Mouse (Mus musculus): ENCODE measurements around the gene Sptlc2. TPM values are rescaled to one million over a fixed set of nuclear protein-coding genes. Genes with fewer than 3 reads are reported as not detected.

Gene Sptlc2
- total and polyA plus RNA-seq, 3 experiments = 37.1 to 68.6 (median 49.2) TPM

- dilution Hi-C loops (cut with MboI; ENCODE audit: extremely low pct_ligation_motif_present, extremely low pct_unique_long_range_greater_than_20kb, low sequenced_read_pairs) = no loop called here
- H3K27ac ChIP-seq (ENCODE audit: insufficient read depth, low read depth) = no peak overlapping the region
- no peak for DNase-seq (ENCODE audit: extremely low read depth)
- H3K27me3 ChIP-seq (replicated peaks) = no peaks in the 10 kb centered on the region
- H3K9me3 ChIP-seq (replicated peaks; ENCODE audit: low read length) = no peaks in the 10 kb centered on the region
- no peaks in the 10 kb centered on the region for H3K79me2 ChIP-seq (replicated peaks; ENCODE audit: control insufficient read depth, extremely low read depth, insufficient read depth, poor library complexity, severe bottlenecking)
- H3K4me2 ChIP-seq (ENCODE audit: insufficient read depth, low read depth, poor library complexity, severe bottlenecking) = no peak overlapping the region
- H3K9ac ChIP-seq (ENCODE audit: insufficient read depth, low read depth) = no peak overlapping the region
- no peak for TF ChIP-seq JUND (conservative IDR thresholded peaks at IDR 0.05; ENCODE audit: low read depth, low read length)
- TF ChIP-seq UBTF (IDR thresholded peaks at IDR 0.05; ENCODE audit: low read depth, low read length) = no peak
- no peak for TF ChIP-seq POLR2A (IDR thresholded peaks at IDR 0.05; ENCODE audit: low read depth, low read length)
- TF ChIP-seq ETS1 (conservative IDR thresholded peaks at IDR 0.05; ENCODE audit: low read depth, low read length) = no peak
- no peak for TF ChIP-seq SMC3 (IDR thresholded peaks at IDR 0.05; ENCODE audit: low read depth, low read length)
- TF ChIP-seq ZKSCAN1 (IDR thresholded peaks at IDR 0.05; ENCODE audit: borderline replicate concordance, low read depth, low read length) = peak; percentile 28; the same call in 1 of the 2 replicates
- no peak for TF ChIP-seq GABPA (IDR thresholded peaks at IDR 0.05; ENCODE audit: insufficient replicate concordance, low read depth, low read length)
- TF ChIP-seq PAX5 (IDR thresholded peaks at IDR 0.05; ENCODE audit: low read length) = no peak
- in situ Hi-C loops (cut with MboI; ENCODE audit: low pct_ligation_motif_present, low pct_unique_long_range_greater_than_20kb, low sequenced_read_pairs) = loop anchor here (10.0 kb wide), 1 partner anchor 45 kb away; no protein-coding TSS in a partner anchor
- no peak overlapping the region for H3K4me3 ChIP-seq (replicated peaks in 1 of 3; ENCODE audit: low read depth in 2 of 3, low read length in 2 of 3, poor library complexity in 1 of 3)
- H3K4me1 ChIP-seq (ENCODE audit: control insufficient read depth in 1 of 2, insufficient read depth in 2 of 2) = peaks cover 4 to 29% of the 10 kb centered on the region in 2 experiments
- peaks cover 18 to 44% of the 10 kb centered on the region in 2 experiments for H3K36me3 ChIP-seq (replicated peaks in 1 of 2; ENCODE audit: control insufficient read depth in 1 of 2, insufficient read depth in 1 of 2, low read length in 1 of 2)
Measured at GRCm38 (mm10) chr12:87279879-87280278, 108.3 kb downstream of the Sptlc2 start.

DNA sequence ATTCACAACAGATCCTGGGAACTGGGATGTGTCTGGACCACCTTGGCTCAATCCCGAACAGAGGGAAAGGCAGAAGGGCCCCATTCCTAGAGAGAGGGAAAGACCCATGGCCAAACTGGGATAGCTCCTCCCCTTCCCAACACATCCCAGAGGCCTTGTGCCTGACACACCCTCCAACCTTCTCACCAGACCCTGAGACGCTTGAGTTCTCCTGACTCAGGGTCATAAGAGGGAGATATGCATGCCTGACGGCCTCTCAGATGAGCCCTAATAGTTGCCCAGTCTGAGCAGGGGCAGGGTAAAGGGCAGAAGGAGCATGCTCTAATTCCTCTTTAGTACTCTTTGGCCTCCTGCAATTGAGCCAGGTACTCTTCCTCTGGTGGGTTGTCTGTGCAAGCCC is 108.8 kb downstream of the Sptlc2 start:
- Histone ChIP-seq H3K9me3 (replicated peaks; ENCODE audit: low read length) (no peaks in the 10 kb centered on the region), H3K4me1 (ENCODE audit: control insufficient read depth in 1 of 2, insufficient read depth in 2 of 2) (peaks cover 2 to 34% of the 10 kb centered on the region in 2 experiments; a peak in 3 of 4 replicates), H3K27me3 (replicated peaks) (no peaks in the 10 kb centered on the region), H3K9ac (ENCODE audit: insufficient read depth, low read depth) (no peak overlapping the region), H3K36me3 (replicated peaks in 1 of 2; ENCODE audit: control insufficient read depth in 1 of 2, insufficient read depth in 1 of 2, low read length in 1 of 2) (peaks cover 22 to 49% of the 10 kb centered on the region in 2 experiments), H3K4me2 (ENCODE audit: insufficient read depth, low read depth, poor library complexity, severe bottlenecking) (no peak overlapping the region), H3K79me2 (replicated peaks; ENCODE audit: control insufficient read depth, extremely low read depth, insufficient read depth, poor library complexity, severe bottlenecking) (no peaks in the 10 kb centered on the region), H3K4me3 (replicated peaks in 1 of 3; ENCODE audit: low read depth in 2 of 3, low read length in 2 of 3, poor library complexity in 1 of 3) (no peak overlapping the region), H3K27ac (ENCODE audit: insufficient read depth, low read depth) (no peak overlapping the region)
- dilution Hi-C loops (cut with MboI; ENCODE audit: extremely low pct_ligation_motif_present, extremely low pct_unique_long_range_greater_than_20kb, low sequenced_read_pairs) (no loop called here), in situ Hi-C loops (cut with MboI; ENCODE audit: low pct_ligation_motif_present, low pct_unique_long_range_greater_than_20kb, low sequenced_read_pairs) (loop anchor here (10.0 kb wide), 1 partner anchor 45 kb away; no protein-coding TSS in a partner anchor)
- TF ChIP-seq MAX (IDR thresholded peaks at IDR 0.05; ENCODE audit: low read length) (no peak), CTCF (conservative IDR thresholded peaks at IDR 0.05 in 1 of 2, IDR thresholded peaks at IDR 0.05 in 1 of 2; ENCODE audit: low read depth in 2 of 2, low read length in 2 of 2) (no peak), MAFK (IDR thresholded peaks at IDR 0.05; ENCODE audit: insufficient replicate concordance, low read length) (no peak), BHLHE40 (IDR thresholded peaks at IDR 0.05; ENCODE audit: low read depth, low read length) (no peak), HCFC1 (IDR thresholded peaks at IDR 0.05; ENCODE audit: low read depth, low read length) (no peak), JUN (IDR thresholded peaks at IDR 0.05; ENCODE audit: insufficient read depth, low read depth, low read length) (no peak), UBTF (IDR thresholded peaks at IDR 0.05; ENCODE audit: low read depth, low read length) (no peak), IRF4 (IDR thresholded peaks at IDR 0.05; ENCODE audit: low read depth, low read length) (no peak), USF1 (IDR thresholded peaks at IDR 0.05; ENCODE audit: low read depth, low read length) (no peak), POLR2A (IDR thresholded peaks at IDR 0.05; ENCODE audit: low read depth, low read length) (no peak), MXI1 (IDR thresholded peaks at IDR 0.05; ENCODE audit: low read depth, low read length) (no peak)
- DNase-seq (ENCODE audit: extremely low read depth) = no peak

All from CH12.LX (cell line).